Mouse (Mus musculus): ENCODE measurements around the gene Pcsk2.

Gene Pcsk2

DNA sequence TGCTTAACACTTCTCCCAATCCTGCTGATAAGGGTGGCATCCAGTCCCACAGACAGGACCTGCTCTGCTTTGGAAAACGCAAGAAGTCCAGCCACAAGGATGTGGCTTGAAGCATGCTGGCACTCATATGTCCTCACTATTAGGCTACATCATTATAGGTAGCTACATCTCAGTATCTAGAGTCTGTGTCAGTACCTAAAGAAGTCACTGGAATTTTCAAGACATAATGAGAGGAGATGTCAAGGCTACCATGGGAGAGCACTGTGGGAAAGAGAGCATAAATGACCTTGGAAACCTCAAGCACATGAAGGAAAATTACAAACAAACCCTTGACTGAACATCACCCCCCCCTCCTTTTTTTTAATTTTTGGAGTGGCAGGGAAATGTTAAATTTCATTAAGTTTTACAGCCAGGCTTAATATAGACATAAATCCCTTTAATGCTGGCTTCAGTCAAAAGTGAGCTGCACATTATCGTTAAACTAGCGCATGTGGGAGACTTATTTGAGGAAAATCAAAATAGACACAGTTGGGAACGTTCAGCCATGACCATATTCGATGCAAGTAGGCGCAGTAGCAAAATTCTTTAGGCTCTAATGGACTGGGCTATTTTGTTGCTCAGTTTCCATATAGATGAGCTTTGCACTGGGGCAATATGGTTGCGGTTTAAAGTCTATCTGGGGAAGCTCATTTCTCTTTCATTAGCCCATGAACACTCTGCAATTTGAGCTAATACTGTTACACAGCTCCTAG lies 193.7 kb downstream of the Pcsk2 start:
- no peak for DNase-seq

- no peak for DNase-seq
Observed at GRCm38 (mm10) chr2:143742436-143742835, 196.5 kb downstream of the Pcsk2 start.

- no peak for DNase-seq
Observed at GRCm38 (mm10) chr2:143743081-143743480, 197.1 kb downstream of the Pcsk2 start.

GRCm38 (mm10) chr2:143752051-143752788 lies 206.3 kb downstream of the Pcsk2 start:
- no peak for DNase-seq

GRCm38 (mm10) chr2:143776448-143776847 lies 230.5 kb downstream of the Pcsk2 start:
- DNase-seq = peak; percentile 9

DNA sequence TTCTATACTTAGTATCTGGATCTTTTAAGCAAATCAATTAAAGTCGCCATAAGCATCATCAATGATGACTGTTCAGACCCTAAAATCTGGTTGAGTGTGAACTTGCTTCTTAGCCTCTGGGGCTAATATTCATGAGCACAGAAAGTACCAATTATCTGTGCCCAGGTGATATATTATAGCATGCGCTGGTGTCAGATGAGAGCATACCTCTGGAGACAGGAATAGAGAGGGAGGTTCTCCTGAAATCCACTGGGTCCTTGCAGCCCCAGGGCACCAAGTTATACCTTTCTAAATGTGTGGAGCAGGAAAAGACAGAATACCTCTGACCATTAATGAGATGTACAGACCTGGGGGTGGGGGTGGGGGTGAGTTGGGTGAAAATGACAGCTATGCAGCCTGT lies 234.4 kb downstream of the Pcsk2 start:
- no peak for DNase-seq

GRCm38 (mm10) chr2:143789911-143790310 lies 244.0 kb downstream of the Pcsk2 start:
- DNase-seq = no peak

- DNase-seq = no peak
Observed at GRCm38 (mm10) chr2:143795858-143796257, 249.9 kb downstream of the Pcsk2 start.

DNA sequence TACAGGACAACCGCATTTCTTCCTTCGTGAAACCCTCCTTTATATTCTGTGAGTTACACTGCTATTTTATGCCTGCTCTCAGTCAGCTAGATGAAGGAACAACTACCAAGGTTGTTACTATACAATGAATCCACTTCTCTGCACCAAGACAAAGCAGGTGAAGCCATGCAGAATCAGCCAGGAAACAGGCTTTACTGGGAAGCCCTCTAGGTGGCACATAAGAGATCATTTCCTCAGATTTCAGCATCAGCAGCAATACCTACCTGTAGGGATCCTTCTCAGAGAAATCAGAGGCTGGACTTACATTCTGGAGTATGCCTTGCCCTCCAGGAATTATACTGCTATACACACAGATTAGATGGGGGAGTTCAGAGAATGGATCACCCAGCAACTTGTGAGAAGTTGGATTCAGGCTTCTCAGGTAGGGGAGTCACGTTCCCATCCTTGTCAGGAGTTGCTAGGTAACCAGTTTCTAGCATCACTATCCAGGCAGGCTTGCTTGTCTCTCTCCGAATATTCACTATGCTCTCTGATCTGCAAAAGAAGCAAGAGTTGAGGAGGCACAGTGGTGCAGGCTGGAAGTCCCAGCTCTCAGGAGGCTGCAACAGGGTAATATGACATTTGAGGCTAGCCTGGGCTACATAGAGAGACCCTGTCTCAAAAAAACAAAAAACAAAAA lies 250.5 kb downstream of the Pcsk2 start:
- DNase-seq = no peak

- DNase-seq = no peak
Observed at GRCm38 (mm10) chr2:143801097-143801496, 255.1 kb downstream of the Pcsk2 start.

DNA sequence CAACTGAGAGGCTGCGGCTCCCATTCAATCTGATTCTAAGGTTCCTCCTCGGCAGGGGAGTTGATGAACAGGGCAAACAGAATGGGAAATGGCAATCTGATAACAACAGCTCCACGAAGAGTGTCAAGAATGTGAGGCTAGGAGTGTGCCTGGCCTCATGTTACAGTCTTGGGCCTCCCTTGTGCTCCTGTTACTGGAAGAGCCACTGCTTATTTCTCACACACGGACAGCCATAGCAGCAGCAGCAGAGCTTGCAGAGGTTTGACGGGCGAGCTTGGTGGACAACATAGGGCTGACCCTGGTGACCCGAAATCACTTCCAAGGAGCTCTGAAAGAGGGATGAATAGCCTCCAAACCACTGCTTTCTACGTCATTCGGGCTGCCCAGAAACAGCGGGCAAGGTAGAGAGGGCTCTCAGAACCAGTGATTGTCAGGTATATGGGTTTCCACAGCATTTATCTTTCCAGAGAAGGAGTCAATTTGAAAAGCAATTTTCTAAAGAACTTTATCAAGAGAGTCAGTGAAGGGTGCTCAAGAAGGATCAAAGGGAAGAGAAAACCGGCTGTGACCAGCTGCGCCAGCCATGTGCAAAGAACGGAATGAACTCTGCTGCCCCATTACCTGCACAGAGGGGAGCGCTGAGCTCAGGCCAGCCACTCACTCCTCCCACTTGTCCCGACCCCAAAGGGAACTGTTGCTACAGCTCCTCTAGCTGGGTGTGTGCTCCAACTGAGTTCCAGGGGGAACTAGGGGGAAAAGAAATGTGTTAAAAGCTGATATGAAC lies 260.4 kb downstream of the Pcsk2 start:
- DNase-seq = peak; percentile 36

DNA sequence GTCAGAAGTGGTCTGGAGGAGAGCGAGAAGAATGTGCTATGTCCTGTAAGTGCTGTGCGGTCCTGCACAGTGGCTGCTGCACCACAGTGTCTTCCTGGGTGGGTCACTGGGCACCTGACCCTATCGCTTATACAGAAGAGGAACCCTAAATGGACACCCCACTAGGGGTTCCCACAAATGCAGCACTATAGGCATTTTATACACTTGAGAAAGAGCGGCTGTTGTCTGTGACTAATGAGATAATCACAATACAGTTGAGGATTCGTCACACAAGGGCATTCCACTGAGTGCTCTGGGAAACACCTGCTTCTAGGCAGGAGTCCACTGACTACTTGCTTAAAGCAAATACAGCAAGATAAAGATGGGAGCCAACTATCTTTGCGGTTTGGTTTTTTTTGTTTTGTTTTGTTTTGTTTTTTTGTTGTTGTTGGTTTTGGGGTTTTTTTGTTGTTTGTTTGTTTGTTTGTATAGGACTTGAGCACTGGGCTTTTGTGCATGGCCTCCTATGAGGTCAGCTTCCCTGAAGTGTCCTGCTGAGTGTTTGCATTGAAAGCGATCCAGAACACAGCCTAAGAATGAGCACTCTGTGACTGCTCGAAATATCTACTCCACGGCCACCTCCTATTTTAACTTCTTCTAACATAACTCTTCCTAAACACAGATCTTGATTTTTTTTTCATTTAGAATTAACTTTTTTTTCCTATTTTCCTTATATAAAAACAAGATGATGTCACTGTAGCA lies 261.1 kb downstream of the Pcsk2 start:
- peak; percentile 67 for DNase-seq

DNA sequence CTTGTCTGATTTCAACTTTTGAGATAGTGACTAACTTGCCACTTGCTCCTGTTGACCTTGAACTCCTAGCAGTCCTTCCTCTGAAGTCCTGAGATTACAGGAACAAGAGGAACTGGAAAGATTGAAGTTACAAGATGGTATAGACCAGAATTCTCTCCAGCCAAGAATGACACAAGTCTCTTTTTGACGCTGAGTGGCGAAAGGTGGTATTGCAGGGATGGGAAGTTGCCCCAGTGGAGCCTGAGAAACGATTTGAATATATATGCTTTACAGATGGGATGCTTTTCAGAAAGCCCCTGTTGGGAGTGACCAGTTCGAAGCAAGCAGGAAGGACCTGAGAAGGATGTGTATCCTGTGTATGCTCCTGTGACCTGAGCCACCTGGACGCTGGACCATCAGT lies 262.8 kb downstream of the Pcsk2 start:
- DNase-seq = peak; percentile 21

DNA sequence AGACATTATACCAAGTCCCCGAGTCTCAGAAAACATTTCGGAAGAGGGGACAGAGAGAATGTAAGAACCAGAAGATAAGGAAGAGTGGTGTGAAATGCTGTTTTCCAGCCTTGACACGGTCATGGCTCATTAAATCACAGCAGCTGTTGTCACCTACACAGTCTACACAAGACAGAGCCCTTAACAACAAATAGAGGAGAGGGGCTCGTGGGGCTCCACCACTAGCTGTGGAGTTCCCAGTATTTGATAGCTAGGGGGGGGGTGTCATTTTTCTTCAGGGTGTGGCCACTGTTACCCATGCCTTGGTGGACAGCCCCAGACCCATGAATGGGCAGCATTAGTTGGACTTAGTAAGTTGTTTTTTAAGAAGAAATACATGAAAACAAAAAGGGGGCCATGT lies 266.3 kb downstream of the Pcsk2 start:
- no peak for DNase-seq

DNA sequence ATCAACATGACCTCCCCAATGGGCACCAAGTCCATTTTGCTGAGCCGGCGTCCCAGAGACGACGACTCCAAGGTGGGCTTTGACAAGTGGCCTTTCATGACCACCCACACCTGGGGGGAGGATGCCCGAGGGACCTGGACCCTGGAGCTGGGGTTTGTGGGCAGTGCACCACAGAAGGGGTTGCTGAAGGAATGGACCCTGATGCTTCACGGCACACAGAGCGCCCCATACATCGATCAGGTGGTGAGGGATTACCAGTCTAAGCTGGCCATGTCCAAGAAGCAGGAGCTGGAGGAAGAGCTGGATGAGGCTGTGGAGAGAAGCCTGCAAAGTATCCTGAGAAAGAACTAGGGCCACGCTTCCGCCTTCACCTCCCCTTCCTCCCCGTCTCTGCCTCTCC lies 267.5 kb downstream of the Pcsk2 start:
- DNase-seq = no peak

DNA sequence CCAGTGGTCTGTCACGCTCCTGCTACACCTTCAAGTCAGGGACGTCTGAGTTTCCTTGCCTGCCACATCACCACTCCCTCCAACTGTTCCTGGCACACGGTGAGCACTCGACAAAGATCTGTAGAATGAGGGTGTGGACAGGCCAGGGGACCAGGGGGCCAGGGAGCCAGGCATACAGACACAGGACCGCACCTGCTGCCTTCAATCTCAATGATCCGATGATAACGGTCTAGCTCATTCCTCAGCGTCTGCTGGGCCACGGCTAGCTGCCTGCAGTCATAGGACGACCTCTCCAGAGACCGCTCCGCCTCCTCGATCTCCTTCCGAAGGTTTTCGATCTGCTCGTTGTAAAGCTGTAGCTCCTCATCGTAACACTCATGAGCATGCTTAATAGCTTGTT lies 285.7 kb downstream of the Pcsk2 start:
- DNase-seq = no peak

- no peak for DNase-seq
Observed at GRCm38 (mm10) chr2:143832721-143833120, 286.8 kb downstream of the Pcsk2 start.

DNA sequence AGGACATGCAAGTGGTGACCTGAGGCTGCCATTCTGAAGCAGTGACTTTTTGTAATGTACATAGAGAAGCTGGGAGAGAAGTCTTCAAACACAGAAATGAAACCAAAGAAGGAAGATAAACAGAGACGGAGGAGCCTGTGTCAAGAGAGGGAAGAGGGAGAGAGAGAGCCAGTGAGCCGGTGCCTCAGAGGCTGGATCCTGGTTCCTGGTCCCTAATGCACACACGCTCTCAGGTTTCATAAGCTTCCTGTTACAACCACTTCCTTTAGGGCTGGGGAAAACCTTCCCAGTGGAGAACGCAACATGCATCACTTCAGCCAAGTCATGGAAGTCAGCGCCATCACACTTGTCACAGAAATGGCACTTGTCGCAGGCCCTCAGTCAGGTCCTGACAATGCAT lies 288.1 kb downstream of the Pcsk2 start:
- DNase-seq = no peak

DNA sequence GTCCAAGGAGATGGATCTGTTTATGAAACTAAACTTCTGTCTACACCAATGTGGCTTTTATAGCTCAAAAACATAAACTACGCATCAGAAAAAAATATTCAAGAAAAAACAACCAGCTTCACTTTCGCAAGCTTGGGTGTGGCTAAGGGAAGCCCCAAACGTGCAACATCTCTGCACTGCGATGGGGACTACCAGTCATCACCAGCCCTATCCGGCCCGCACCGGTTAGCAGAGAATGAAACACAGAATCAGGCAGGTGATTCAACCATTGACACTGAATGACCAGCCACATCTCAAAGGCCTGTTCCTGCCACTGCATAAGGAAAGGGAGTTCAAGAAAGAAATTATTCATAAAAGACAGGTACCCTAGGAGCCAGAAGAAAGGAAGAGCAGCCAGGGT lies 289.9 kb downstream of the Pcsk2 start:
- no peak for DNase-seq

DNA sequence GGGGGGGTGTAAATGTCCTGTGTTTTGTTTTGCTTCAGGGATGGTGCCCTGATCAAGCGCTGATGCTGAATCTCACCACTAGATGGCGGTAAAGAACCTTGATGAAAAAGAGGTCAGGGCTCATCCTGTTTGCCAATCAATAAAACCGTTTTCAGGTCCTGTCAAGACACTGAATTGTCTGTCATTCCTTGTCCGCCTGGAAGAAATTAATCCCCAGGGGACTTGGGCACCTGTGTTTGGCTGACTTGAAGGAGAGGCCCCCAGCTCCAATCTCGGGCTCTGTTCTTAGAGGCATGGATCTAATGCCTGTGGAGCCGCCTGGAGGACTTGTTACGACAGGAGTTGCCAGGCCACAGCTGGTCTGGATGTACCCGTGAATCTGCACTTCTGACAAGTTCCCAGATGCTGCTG lies 291.3 kb downstream of the Pcsk2 start:
- peak; percentile 82 for DNase-seq

- DNase-seq = peak; percentile 70
Observed at GRCm38 (mm10) chr2:143838698-143839097, 292.7 kb downstream of the Pcsk2 start.

DNA sequence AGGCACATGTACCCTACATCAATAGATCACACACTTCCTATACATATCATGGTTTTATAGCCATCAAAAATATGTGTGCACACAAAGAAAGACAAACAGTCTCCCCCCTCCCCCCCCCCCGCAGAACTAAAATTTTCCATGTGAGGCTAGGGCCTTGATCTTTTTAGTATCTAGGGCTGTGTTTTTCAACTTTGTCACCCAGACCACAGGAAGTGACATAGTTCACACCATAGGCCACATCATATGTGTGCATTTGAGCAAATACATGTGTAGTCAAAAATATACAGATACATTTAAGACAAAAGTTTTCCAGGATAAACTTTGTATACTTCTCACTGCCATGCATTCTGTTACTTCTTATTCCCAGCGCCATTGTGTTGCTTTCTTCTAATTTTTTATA lies 293.5 kb downstream of the Pcsk2 start:
- no peak for DNase-seq
